Mouse (Mus musculus): ENCODE measurements around the gene Txnrd3. TPM values are rescaled to one million over a fixed set of nuclear protein-coding genes. Genes with fewer than 3 reads are reported as not detected.
A peak's percentile ranks its signal among the peaks of the same experiment; 100 is the strongest.

Txnrd3 gene
- polyA plus RNA-seq, 1 experiment = 199 TPM

DNA sequence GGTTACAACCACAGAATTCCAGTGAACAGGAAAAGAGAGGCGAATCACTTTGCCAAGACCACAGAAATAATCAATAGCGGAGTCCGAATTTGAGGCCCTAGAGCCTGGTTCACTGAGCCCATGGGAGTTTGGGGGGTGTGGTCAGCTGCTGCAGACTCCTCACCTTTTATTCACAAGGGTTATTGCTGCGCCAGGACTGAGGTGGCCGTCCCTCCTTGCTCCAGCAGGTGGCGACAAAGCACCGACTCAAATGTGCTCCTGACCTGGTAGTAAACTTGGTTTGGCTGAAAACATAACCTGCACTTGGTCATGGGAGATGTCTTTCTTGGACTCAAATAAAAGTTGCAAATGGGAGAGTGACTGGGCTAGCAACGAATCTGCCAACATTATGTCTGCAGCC is 36.4 kb downstream of the Txnrd3 start:
- H3K4me1 ChIP-seq (ENCODE audit: control insufficient read depth, insufficient read depth, low read length) = no peaks in the 10 kb centered on the region
- no peak overlapping the region for H3K27ac ChIP-seq (ENCODE audit: control insufficient read depth, insufficient read depth, low read depth, low read length)
- H3K4me3 ChIP-seq (ENCODE audit: control insufficient read depth, low read depth, low read length) = no peak overlapping the region
- no peaks in the 10 kb centered on the region for H3K36me3 ChIP-seq (ENCODE audit: control insufficient read depth, insufficient read depth, low read length)
- no peaks in the 10 kb centered on the region for H3K27me3 ChIP-seq (ENCODE audit: control insufficient read depth, insufficient read depth, low read length)
- no peak for TF ChIP-seq POLR2A (IDR thresholded peaks at IDR 0.05; ENCODE audit: control insufficient read depth, low read depth, low read length)
- peak; percentile 90 for TF ChIP-seq CTCF (IDR thresholded peaks at IDR 0.05; ENCODE audit: control insufficient read depth, insufficient read depth, insufficient replicate concordance, low read depth, low read length)

- Histone ChIP-seq H3K4me3 (ENCODE audit: control insufficient read depth, low read depth, low read length) (no peak overlapping the region), H3K27me3 (ENCODE audit: control insufficient read depth, insufficient read depth, low read length) (no peaks in the 10 kb centered on the region), H3K4me1 (ENCODE audit: control insufficient read depth, insufficient read depth, low read length) (no peaks in the 10 kb centered on the region), H3K36me3 (ENCODE audit: control insufficient read depth, insufficient read depth, low read length) (no peaks in the 10 kb centered on the region), H3K27ac (ENCODE audit: control insufficient read depth, insufficient read depth, low read depth, low read length) (no peak overlapping the region)
- no peak for TF ChIP-seq POLR2A (IDR thresholded peaks at IDR 0.05; ENCODE audit: control insufficient read depth, low read depth, low read length)
- TF ChIP-seq CTCF (IDR thresholded peaks at IDR 0.05; ENCODE audit: control insufficient read depth, insufficient read depth, insufficient replicate concordance, low read depth, low read length) = no peak
Measured at GRCm38 (mm10) chr6:89684231-89684630, 40.4 kb downstream of the Txnrd3 start.

DNA sequence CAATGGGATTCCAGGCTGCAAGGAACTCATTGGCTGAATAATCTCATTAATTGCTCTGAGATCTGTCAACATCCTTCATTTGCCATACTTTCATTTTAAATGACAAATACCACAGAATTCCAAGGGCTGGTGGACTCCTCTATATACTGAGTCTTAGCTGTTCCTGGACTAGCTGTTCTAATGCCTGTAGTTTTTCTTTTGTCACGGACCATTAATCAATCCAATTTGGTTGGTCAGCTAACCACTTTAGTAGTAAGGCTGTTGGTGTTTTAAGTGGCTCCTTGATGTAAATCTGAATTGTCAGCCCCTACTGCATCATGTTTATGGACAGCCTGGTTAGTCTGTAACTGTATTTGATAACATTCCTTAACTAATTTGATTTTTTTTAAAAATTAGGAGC is 43.3 kb downstream of the Txnrd3 start:
- no peaks in the 10 kb centered on the region for H3K4me1 ChIP-seq (ENCODE audit: control insufficient read depth, insufficient read depth, low read length)
- no peaks in the 10 kb centered on the region for H3K36me3 ChIP-seq (ENCODE audit: control insufficient read depth, insufficient read depth, low read length)
- no peak overlapping the region for H3K4me3 ChIP-seq (ENCODE audit: control insufficient read depth, low read depth, low read length)
- no peak overlapping the region for H3K27ac ChIP-seq (ENCODE audit: control insufficient read depth, insufficient read depth, low read depth, low read length)
- TF ChIP-seq CTCF (IDR thresholded peaks at IDR 0.05; ENCODE audit: control insufficient read depth, insufficient read depth, insufficient replicate concordance, low read depth, low read length) (no peak), POLR2A (IDR thresholded peaks at IDR 0.05; ENCODE audit: control insufficient read depth, low read depth, low read length) (no peak)
- H3K27me3 ChIP-seq (ENCODE audit: control insufficient read depth, insufficient read depth, low read length) = no peaks in the 10 kb centered on the region

DNA sequence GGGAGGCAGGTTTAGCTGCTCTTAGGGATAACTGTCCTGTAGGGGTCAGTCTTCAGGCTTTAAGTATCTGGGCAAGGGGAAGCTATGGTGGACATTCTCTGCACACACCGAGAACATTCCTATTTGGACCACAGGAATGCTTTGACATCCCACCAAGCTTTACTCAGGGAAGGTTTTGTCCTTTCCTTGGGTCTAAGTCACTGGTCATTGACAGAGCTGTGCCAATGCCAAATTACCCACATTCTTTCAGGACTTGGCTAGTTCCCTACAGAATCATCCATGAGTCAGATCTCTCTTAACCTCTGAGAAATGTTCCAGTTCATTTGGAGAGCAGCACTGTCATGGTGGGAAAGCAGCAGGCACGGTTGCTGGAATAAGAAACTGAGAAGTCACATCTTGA is 62.8 kb downstream of the Txnrd3 start:
- Histone ChIP-seq H3K4me1 (ENCODE audit: control insufficient read depth, insufficient read depth, low read length) (no peaks in the 10 kb centered on the region; the same call in 1 of the 2 replicates), H3K36me3 (ENCODE audit: control insufficient read depth, insufficient read depth, low read length) (no peaks in the 10 kb centered on the region), H3K27ac (ENCODE audit: control insufficient read depth, insufficient read depth, low read depth, low read length) (no peak overlapping the region), H3K4me3 (ENCODE audit: control insufficient read depth, low read depth, low read length) (no peak overlapping the region), H3K27me3 (ENCODE audit: control insufficient read depth, insufficient read depth, low read length) (no peaks in the 10 kb centered on the region)
- TF ChIP-seq POLR2A (IDR thresholded peaks at IDR 0.05; ENCODE audit: control insufficient read depth, low read depth, low read length) (no peak), CTCF (IDR thresholded peaks at IDR 0.05; ENCODE audit: control insufficient read depth, insufficient read depth, insufficient replicate concordance, low read depth, low read length) (no peak)

DNA sequence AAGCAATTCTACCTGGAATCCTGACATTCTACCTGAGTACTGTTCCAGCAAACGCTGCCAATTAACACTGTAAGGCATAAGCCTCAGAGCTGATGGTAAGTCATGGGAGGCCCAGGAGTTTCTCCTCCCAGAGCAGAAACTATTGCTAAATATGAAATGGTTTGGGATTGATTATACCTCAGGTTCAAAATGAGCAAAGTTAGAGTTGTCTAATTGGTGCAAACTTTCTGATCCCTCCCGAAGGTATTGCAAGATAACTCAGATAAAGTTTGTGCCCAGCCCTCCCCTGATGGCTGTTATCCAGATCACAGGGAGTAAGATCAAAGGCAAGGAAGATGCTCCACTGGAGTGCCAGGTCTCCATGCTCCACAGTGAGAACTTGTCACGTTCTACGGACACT is 63.5 kb downstream of the Txnrd3 start, which contains the start of gene Vmn1r40:
TSS of gene Vmn1r40 (plus strand) at position 301 of the 400 bp plus-strand sequence.
- H3K27me3 ChIP-seq (ENCODE audit: control insufficient read depth, insufficient read depth, low read length) = no peaks in the 10 kb centered on the region
- no peak for TF ChIP-seq CTCF (IDR thresholded peaks at IDR 0.05; ENCODE audit: control insufficient read depth, insufficient read depth, insufficient replicate concordance, low read depth, low read length)
- no peak for TF ChIP-seq POLR2A (IDR thresholded peaks at IDR 0.05; ENCODE audit: control insufficient read depth, low read depth, low read length)
- no peak within 1 kb of the TSS for H3K4me3 ChIP-seq (ENCODE audit: control insufficient read depth, low read depth, low read length)
- no peaks in the 10 kb centered on the region for H3K36me3 ChIP-seq (ENCODE audit: control insufficient read depth, insufficient read depth, low read length)
- no peak within 1 kb of the TSS for H3K27ac ChIP-seq (ENCODE audit: control insufficient read depth, insufficient read depth, low read depth, low read length)
- no peaks in the 10 kb centered on the region; the same call in 1 of the 2 replicates for H3K4me1 ChIP-seq (ENCODE audit: control insufficient read depth, insufficient read depth, low read length)

- Histone ChIP-seq H3K27ac (ENCODE audit: control insufficient read depth, insufficient read depth, low read depth, low read length) (no peak overlapping the region), H3K4me1 (ENCODE audit: control insufficient read depth, insufficient read depth, low read length) (no peaks in the 10 kb centered on the region), H3K27me3 (ENCODE audit: control insufficient read depth, insufficient read depth, low read length) (no peaks in the 10 kb centered on the region), H3K36me3 (ENCODE audit: control insufficient read depth, insufficient read depth, low read length) (no peaks in the 10 kb centered on the region), H3K4me3 (ENCODE audit: control insufficient read depth, low read depth, low read length) (no peak overlapping the region)
- TF ChIP-seq CTCF (IDR thresholded peaks at IDR 0.05; ENCODE audit: control insufficient read depth, insufficient read depth, insufficient replicate concordance, low read depth, low read length) (no peak), POLR2A (IDR thresholded peaks at IDR 0.05; ENCODE audit: control insufficient read depth, low read depth, low read length) (no peak)
Measured at GRCm38 (mm10) chr6:89718051-89718450, 74.3 kb downstream of the Txnrd3 start.

Other genes starting within 250 kb of the Txnrd3 start
- 677 and 783 TPM in 2 replicates for gene Chchd6, start 48.3 kb upstream of the Txnrd3 start, polyA plus RNA-seq (2012; rRNA removed)
- gene Vmn1r40, start 63.6 kb downstream of the Txnrd3 start, polyA plus RNA-seq (2012; rRNA removed) = 0.52 and 1.3 TPM in 2 replicates
- not detected in 2 replicates for gene Vmn1r41, start 96.8 kb downstream of the Txnrd3 start, polyA plus RNA-seq (2012; rRNA removed)
- 0.05 and 0.06 TPM in 2 replicates for gene Vmn1r42, start 232.4 kb downstream of the Txnrd3 start, polyA plus RNA-seq (2012; rRNA removed)
- gene Vmn1r43, start 232.4 kb downstream of the Txnrd3 start, polyA plus RNA-seq (2012; rRNA removed) = 0.93 and 1.2 TPM in 2 replicates
- 0.09 and 0.41 TPM in 2 replicates for gene Vmn1r44, start 239.7 kb downstream of the Txnrd3 start, polyA plus RNA-seq (2012; rRNA removed)